Mouse (Mus musculus) neural tube, embryonic 13.5 days (tissue): ENCODE results near the gene Srgap3. TPM values are rescaled to one million over a fixed set of nuclear protein-coding genes. Genes with fewer than 3 reads are reported as not detected.

Experiments used
- ATAC-seq: fragments of 200-750 bp; cut with Nextera tagmentation; 2 replicates; pipeline ENCODE4 v1.8.0; 2017; ENCODE audit warnings: low read depth, mild to moderate bottlenecking, moderate TSS enrichment, moderate library complexity
- H3K27ac ChIP-seq: fragments of 300-500 bp; sonication (generic); replicated peaks from 2 replicates; pipeline ENCODE4 v1.5.1; 2015; ENCODE audit warnings: moderate library complexity, mild to moderate bottlenecking, inconsistent platforms
- H3K27me3 ChIP-seq: fragments of 300-500 bp; sonication (generic); 2 replicates; pipeline ENCODE4 v1.6.1; 2015; ENCODE audit warnings: mild to moderate bottlenecking, inconsistent platforms
- H3K36me3 ChIP-seq: fragments of 300-500 bp; sonication (generic); 2 replicates; pipeline ENCODE4 v1.6.1; 2015; ENCODE audit warnings: mild to moderate bottlenecking, inconsistent platforms
- H3K4me1 ChIP-seq: fragments of 300-500 bp; sonication (generic); replicated peaks from 2 replicates; pipeline ENCODE4 v1.6.1; 2015; ENCODE audit warnings: inconsistent platforms
- H3K4me2 ChIP-seq: fragments of 300-500 bp; sonication (generic); 2 replicates; pipeline ENCODE4 v1.6.1; 2015; ENCODE audit warnings: inconsistent platforms, mild to moderate bottlenecking, moderate library complexity
- H3K4me3 ChIP-seq: fragments of 300-500 bp; sonication (generic); 2 replicates; pipeline ENCODE4 v1.5.1; 2015; ENCODE audit warnings: mild to moderate bottlenecking, inconsistent platforms
- H3K9ac ChIP-seq: fragments of 300-500 bp; sonication (generic); 2 replicates; pipeline ENCODE4 v1.6.1; 2015; ENCODE audit warnings: moderate library complexity, mild to moderate bottlenecking, inconsistent platforms
- H3K9me3 ChIP-seq: fragments of 300-500 bp; sonication (generic); 2 replicates; pipeline ENCODE4 v1.6.1; 2016; ENCODE audit warnings: inconsistent platforms
- WGBS: fragments of 180-500 bp; shearing (Covaris S2); methylation state at CpG from one replicate; pipeline ENCODE4 v1.1.7; 2015; 5-methylcytosine and 5-hydroxymethylcytosine counted together
- polyA plus RNA-seq: library from polyadenylated mRNA; unstranded; fragments of >200 nt; fragmentation: Nextera tagmentation; extraction: Ambion mirVana; gene quantifications from 2 replicates; pipeline ENCODE4 v1.2.1, GENCODE M21; 2015

The Srgap3 gene
- polyA plus RNA-seq, 1 experiment from 2014 or later: 29.2 TPM

- no peak for ATAC-seq
- no peak overlapping the region for H3K4me2 ChIP-seq
- peaks cover 99% of the 10 kb centered on the region for H3K36me3 ChIP-seq
- H3K9ac ChIP-seq: no peak overlapping the region
- H3K27ac ChIP-seq: no peak overlapping the region
- no peak overlapping the region for H3K4me3 ChIP-seq
- no peaks in the 10 kb centered on the region for H3K27me3 ChIP-seq
- H3K4me1 ChIP-seq: no peaks in the 10 kb centered on the region
- WGBS: 85% methylated on average over 2 of the region's 2 CpGs
- H3K9me3 ChIP-seq: no peaks in the 10 kb centered on the region
Measured at GRCm38 (mm10) chr6:112742297-112742696, 204.8 kb downstream of the Srgap3 start.

DNA sequence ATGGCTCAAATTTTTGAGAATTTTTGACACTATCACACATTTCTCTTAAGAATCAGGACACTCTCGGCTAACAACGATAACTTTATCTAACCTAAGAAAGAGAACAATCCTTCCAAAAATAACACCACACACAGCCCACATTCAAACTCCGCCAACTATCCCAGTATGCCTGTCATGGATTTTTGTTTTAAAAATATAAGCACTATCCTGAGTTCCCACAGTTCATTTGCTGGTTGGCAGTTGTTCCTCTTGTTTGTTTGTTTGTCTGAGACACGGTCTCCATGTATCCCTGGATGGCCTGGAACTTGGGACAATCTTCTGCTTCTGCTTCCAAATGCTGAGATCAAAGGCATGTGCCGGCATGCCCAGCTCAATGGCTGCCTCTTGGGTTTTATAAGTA lies 205.3 kb downstream of the Srgap3 start:
- no peak overlapping the region for H3K4me2 ChIP-seq
- WGBS: 90% methylated on average over 5 of the region's 5 CpGs

DNA sequence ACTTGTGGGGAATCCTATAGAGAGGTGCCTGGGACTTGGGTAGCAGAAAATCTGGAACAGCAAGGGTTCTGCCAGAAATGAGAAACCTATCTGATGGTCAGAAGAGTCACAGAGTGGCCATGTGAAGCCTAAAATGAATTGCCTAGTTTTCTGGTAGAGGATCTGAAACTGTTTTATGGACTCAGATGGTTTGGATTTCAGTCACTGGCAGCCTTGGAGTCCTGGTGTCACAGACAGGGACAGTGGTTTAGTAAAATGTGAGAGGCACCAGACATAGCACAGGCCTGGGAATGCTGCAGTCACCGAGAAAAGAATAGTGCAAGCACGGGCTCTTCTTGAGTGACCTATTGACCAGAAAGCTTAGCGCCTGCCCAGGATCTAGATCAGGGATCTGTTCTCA lies 207.4 kb downstream of the Srgap3 start:
- ATAC-seq: no peak
- H3K4me1 ChIP-seq: no peaks in the 10 kb centered on the region
- no peak overlapping the region for H3K27ac ChIP-seq
- no peak overlapping the region for H3K4me2 ChIP-seq
- no peak overlapping the region for H3K9ac ChIP-seq
- no peaks in the 10 kb centered on the region for H3K9me3 ChIP-seq
- H3K36me3 ChIP-seq: peaks cover 99% of the 10 kb centered on the region
- WGBS: 92% methylated on average over 3 of the region's 3 CpGs
- no peaks in the 10 kb centered on the region for H3K27me3 ChIP-seq
- H3K4me3 ChIP-seq: no peak overlapping the region

More for the DNA sequence above, 205.3 kb downstream of the Srgap3 start:
- Histone ChIP-seq H3K36me3 (peaks cover 99% of the 10 kb centered on the region), H3K9ac (no peak overlapping the region), H3K27ac (no peak overlapping the region), H3K27me3 (no peaks in the 10 kb centered on the region), H3K9me3 (no peaks in the 10 kb centered on the region), H3K4me1 (no peaks in the 10 kb centered on the region), H3K4me3 (no peak overlapping the region)
- ATAC-seq: no peak

DNA sequence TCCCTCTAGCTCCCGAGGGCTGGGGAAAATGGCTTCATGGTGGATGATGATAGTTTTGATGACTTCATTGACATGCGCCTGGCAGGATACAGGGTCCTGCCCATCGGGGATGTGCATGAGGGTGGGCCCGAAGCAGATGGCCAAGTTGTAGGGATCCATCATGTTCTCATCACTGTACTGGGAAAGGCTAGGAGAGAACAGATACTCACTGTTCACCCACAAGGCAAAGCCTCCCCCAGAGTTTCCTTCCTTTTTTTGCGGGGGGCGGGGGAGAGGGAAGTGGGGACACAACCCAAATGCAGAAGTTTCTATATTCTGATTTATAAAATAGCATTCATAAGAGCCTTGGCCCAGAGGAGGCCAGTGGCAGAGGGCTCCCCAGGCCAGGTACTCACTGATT lies 208.1 kb downstream of the Srgap3 start:
- H3K36me3 ChIP-seq: peaks cover 99% of the 10 kb centered on the region
- H3K27ac ChIP-seq: no peak overlapping the region
- WGBS: 86% methylated on average over 6 of the region's 6 CpGs
- H3K4me2 ChIP-seq: no peak overlapping the region
- no peaks in the 10 kb centered on the region for H3K4me1 ChIP-seq
- no peaks in the 10 kb centered on the region for H3K27me3 ChIP-seq
- no peak overlapping the region for H3K4me3 ChIP-seq
- H3K9ac ChIP-seq: no peak overlapping the region
- H3K9me3 ChIP-seq: no peaks in the 10 kb centered on the region
- no peak for ATAC-seq

DNA sequence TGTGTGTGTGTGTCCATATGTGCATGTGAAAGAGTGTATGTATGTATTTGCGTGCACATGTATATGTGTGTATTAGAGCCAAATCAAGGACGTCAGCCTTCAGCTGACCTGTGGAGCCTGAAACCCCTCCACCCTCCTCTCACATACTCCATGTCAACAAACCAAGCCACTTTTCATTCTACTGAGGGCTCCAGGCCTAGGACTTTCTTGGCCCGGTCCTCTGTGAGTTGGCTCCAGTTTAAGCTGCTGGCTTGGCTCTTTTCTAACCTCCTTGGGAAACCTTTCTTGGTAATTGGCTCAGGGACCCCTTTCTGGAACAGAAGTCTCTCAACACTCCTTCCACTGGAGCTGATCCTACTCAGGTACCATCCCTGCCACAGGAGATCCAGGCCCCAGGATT lies 210.6 kb downstream of the Srgap3 start:
- Histone ChIP-seq H3K27ac (no peak overlapping the region), H3K36me3 (peaks cover 99% of the 10 kb centered on the region), H3K4me1 (no peaks in the 10 kb centered on the region), H3K27me3 (no peaks in the 10 kb centered on the region), H3K4me2 (no peak overlapping the region), H3K9me3 (no peaks in the 10 kb centered on the region), H3K4me3 (no peak overlapping the region), H3K9ac (no peak overlapping the region)
- no peak for ATAC-seq
- WGBS: 92% methylated on average over 3 of the region's 3 CpGs

- Histone ChIP-seq H3K4me3 (no peak overlapping the region), H3K27me3 (no peaks in the 10 kb centered on the region), H3K36me3 (peaks cover 99% of the 10 kb centered on the region), H3K4me1 (0 out of 2 replicates have a peak, but pooled peaks cover under 1% of the 10 kb centered on the region), H3K27ac (no peak overlapping the region), H3K9ac (no peak overlapping the region), H3K4me2 (no peak overlapping the region), H3K9me3 (no peaks in the 10 kb centered on the region)
- WGBS: 86% methylated on average over 2 of the region's 2 CpGs
- ATAC-seq: no peak
Measured at GRCm38 (mm10) chr6:112735054-112735453, 212.0 kb downstream of the Srgap3 start.

GRCm38 (mm10) chr6:112733942-112734341 lies 213.1 kb downstream of the Srgap3 start:
- Histone ChIP-seq H3K27ac (no peak overlapping the region), H3K9ac (no peak overlapping the region), H3K4me2 (no peak overlapping the region), H3K4me3 (no peak overlapping the region), H3K36me3 (peaks cover 97% of the 10 kb centered on the region), H3K9me3 (no peaks in the 10 kb centered on the region), H3K27me3 (no peaks in the 10 kb centered on the region), H3K4me1 (peaks cover 12% of the 10 kb centered on the region)
- 81% methylated on average over 5 of the region's 5 CpGs for WGBS
- no peak for ATAC-seq

DNA sequence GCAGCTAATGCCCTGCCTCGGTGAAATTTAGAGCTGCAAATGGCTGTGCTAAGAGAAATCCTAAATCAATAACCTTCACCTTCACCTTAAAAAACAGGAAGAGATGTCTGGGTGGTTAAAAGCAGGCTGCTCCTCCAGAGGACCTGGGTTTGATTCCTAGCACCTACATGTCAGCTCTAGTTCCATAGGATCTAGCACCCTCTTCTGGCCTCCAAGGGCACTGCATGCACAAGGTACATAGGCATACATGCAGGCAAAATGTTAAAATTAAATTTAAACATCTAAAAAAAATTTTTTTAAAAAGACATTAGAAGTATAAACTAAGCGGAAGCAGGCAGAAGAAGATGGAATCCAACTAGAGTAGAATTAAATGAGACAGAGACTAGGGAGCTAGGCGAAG lies 214.6 kb downstream of the Srgap3 start:
- Histone ChIP-seq H3K27ac (no peak overlapping the region), H3K36me3 (peaks cover 98% of the 10 kb centered on the region)

GRCm38 (mm10) chr6:112731386-112731785 lies 215.7 kb downstream of the Srgap3 start:
- 96% methylated on average over 10 of the region's 10 CpGs for WGBS
- H3K27me3 ChIP-seq: no peaks in the 10 kb centered on the region
- peaks cover 97% of the 10 kb centered on the region for H3K36me3 ChIP-seq

More for the DNA sequence above, 214.6 kb downstream of the Srgap3 start:
- 97% methylated on average over 3 of the region's 3 CpGs for WGBS
- no peak overlapping the region for H3K9ac ChIP-seq
- peaks cover 18% of the 10 kb centered on the region for H3K4me1 ChIP-seq
- H3K4me2 ChIP-seq: no peak overlapping the region
- no peak overlapping the region for H3K4me3 ChIP-seq
- H3K27me3 ChIP-seq: no peaks in the 10 kb centered on the region
- no peaks in the 10 kb centered on the region for H3K9me3 ChIP-seq
- ATAC-seq: no peak

DNA sequence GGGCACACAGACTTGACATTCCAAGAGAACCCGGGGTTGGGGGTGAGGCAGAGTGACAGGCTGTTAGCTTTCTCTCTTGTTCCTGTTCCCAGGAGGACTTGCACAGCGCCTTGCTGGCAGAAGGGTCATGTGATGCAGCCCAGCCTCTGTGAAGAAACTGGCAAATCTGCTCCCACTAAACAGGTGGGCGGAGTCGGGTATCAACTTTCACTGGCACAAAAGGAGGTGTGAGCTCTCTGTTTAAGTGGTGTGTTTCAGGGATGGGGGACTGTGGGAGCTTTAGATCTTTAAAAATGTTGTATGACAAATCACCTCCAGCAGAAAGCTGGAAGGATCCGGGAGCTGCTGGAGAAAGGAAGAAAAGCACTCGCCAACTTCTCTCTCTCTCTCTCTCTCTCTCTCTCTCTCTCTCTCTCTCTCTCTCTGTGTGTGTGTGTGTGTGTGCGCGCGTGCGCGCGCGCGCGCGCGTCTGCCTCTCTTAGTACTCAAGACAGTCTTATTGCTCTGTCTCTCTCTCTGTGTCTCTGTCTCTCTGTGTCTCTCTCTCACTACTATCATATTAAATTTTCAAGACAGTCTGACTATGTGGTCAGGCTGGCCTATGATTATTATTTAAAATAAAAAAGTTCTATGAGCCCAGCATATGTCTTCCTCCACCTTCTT lies 218.2 kb downstream of the Srgap3 start:
- Histone ChIP-seq H3K9ac (0 out of 2 replicates have a peak overlapping the region, but pooled peaks have one; percentile 38), H3K4me2 (peak overlapping the region; percentile 25)

More at GRCm38 (mm10) chr6:112731386-112731785, 215.7 kb downstream of the Srgap3 start:
- ATAC-seq: no peak
- Histone ChIP-seq H3K4me1 (peaks cover 18% of the 10 kb centered on the region), H3K9me3 (no peaks in the 10 kb centered on the region), H3K4me3 (no peak overlapping the region), H3K27ac (no peak overlapping the region), H3K9ac (no peak overlapping the region), H3K4me2 (no peak overlapping the region)

GRCm38 (mm10) chr6:112725468-112725867 lies 221.6 kb downstream of the Srgap3 start:
- H3K4me1 ChIP-seq: peaks cover 22% of the 10 kb centered on the region
- H3K27ac ChIP-seq: no peak overlapping the region
- no peak overlapping the region for H3K9ac ChIP-seq
- H3K4me2 ChIP-seq: no peak overlapping the region
- peaks cover 87% of the 10 kb centered on the region for H3K36me3 ChIP-seq
- no peaks in the 10 kb centered on the region for H3K27me3 ChIP-seq
- no peak overlapping the region for H3K4me3 ChIP-seq
- ATAC-seq: no peak
- no peaks in the 10 kb centered on the region for H3K9me3 ChIP-seq
- WGBS: 93% methylated on average over 4 of the region's 4 CpGs

More for the DNA sequence above, 218.2 kb downstream of the Srgap3 start:
- ATAC-seq: peak; percentile 66; the same call in 1 of the 2 replicates
- peaks cover 95% of the 10 kb centered on the region for H3K36me3 ChIP-seq
- peaks cover 18% of the 10 kb centered on the region for H3K4me1 ChIP-seq
- no peaks in the 10 kb centered on the region for H3K9me3 ChIP-seq
- no peak overlapping the region for H3K4me3 ChIP-seq
- 14% methylated on average over 15 of the region's 17 CpGs for WGBS
- H3K27ac ChIP-seq: peak overlapping the region; percentile 23; the same call in 1 of the 2 replicates
- H3K27me3 ChIP-seq: no peaks in the 10 kb centered on the region

- H3K4me2 ChIP-seq: no peak overlapping the region
- H3K27ac ChIP-seq: peak overlapping the region; percentile 70
Measured at GRCm38 (mm10) chr6:112720409-112721080, 226.5 kb downstream of the Srgap3 start.

More at GRCm38 (mm10) chr6:112720409-112721080, 226.5 kb downstream of the Srgap3 start:
- 0 out of 2 replicates have a peak, but pooled peaks have one; percentile 52 for ATAC-seq
- WGBS: 64% methylated on average over 5 of the region's 5 CpGs
- H3K9me3 ChIP-seq: no peaks in the 10 kb centered on the region
- H3K27me3 ChIP-seq: no peaks in the 10 kb centered on the region
- H3K4me3 ChIP-seq: no peak overlapping the region
- peaks cover 11% of the 10 kb centered on the region for H3K4me1 ChIP-seq
- H3K9ac ChIP-seq: no peak overlapping the region
- H3K36me3 ChIP-seq: peaks cover 50% of the 10 kb centered on the region
